Mouse (Mus musculus) cerebellum, adult 8-10 months (tissue): Measurements from ENCODE around the gene Helb.

ENCODE experiments used
- DNase-seq: peaks from one replicate; pipeline ENCODE4 v3.0.0; 2022

The Helb gene

DNA sequence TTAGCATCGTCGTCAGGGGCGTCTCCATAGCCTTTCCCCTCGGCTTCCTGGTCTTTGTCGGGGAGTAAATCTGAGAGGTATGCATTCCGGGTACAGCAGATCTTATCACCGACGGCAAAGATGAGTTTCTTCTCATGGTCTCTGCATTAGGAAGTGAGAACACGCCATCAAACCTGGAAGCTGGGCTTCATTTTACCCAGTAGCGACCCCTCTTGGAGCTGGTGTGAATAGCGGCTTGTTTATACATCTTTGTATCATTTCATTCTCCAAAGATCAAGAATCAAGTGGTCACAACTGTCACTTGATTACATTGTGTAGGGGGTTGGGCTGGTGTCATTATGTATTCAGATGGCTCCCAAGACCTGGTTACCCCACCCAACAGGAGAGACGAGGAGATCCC, 20.2 kb downstream of the Helb start:
- DNase-seq, result no peak

DNA sequence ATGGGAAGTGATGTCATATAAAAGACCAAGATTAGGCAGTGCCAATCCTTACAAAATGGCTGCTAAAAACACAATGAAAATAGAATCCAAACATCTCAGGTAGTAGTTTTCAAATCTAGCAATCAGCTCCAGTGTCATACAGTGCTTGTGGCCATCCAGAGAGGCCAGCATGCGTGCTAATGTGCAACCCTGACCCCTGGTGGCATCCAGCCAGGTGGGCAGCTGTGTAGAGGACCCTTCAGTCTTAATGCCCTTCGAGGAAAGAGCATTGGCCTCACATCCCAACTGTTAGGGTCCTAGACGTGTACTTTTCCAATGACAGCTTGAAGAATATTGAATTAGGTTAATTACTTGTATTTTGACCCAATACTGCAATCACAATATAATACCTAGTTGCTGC, 34.9 kb downstream of the Helb start:
- DNase-seq, result no peak

DNA sequence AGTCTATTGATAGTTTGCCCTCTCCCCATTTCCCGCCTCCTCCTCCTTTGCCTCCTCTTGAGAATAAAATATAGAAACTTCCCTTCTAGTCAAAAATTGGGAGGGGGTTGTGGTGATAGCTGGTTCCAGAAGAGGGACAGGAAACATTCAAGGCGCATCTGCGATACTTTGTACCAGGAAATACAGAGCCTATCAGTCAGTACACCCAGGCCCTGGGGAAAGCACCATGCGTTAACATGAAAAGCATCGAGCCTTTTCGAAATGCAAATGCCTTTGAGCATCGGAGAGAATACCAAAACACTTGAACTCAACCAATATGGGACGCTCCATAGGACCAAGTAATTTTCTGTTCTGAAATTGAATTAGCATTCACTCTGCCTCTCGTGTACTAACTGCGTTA, 46.5 kb downstream of the Helb start:
- no peak for DNase-seq

DNA sequence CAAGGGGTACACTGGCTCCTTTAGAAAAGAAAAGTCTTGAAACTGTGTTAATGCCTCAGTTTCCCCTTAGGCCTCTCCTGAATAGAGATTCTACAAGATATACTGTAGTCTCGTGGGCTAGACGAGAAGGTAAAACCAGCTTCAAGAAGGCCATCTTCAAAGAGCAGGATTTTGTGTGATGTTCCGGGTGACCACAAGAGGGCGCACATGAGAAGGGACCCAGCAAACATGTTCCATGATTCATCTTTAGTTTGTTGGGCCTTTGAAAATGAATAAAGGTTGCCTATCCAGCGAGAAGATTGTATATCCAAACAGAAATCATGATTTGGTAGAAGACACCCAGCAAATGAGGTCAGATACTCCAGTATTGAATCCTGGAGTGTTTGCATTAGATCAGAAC, 48.4 kb downstream of the Helb start:
- peak; percentile 27 for DNase-seq

DNA sequence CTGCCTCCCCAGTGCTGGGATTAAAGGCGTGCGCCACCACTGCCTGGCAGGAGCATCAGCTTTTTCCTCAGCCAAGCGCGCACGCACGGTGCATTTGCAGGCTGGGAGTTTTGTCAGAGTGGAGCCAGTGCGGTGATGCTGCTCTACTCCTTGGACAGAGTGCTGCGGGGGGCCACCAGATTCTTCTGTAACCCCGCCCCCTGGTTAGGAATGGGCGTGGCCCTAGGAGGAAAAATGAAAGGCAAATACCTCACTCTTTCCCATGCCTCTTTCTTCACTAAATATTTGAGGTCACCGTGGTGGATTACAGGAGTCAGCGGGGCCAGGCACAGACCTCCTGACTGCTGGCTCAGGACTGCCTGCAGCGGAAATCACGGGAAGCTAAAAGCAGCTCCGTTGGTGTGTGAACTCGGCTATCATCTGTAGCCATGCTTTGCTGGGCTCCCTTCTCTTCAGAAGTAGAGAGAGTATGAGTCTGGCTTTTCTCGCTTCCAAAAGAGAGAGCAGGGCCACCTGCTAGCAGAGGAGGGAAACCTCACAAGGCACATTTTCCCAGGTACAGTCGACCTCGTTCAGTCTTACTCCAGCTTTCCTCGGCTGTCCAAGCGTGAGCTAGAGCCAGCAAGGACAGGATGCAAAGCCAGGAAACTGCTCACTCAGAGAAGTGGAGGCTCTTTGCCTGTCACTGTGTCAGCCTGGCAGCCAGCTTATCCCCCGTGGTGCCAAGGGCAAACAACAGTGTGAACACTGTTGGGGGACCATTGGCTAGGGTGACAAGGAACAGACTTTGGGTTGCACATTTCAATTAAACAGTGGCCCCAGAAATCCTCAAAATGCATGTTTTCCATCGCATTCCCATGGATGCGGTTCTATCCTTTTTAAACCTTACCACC, 51.3 kb downstream of the Helb start:
- DNase-seq, result no peak

DNA sequence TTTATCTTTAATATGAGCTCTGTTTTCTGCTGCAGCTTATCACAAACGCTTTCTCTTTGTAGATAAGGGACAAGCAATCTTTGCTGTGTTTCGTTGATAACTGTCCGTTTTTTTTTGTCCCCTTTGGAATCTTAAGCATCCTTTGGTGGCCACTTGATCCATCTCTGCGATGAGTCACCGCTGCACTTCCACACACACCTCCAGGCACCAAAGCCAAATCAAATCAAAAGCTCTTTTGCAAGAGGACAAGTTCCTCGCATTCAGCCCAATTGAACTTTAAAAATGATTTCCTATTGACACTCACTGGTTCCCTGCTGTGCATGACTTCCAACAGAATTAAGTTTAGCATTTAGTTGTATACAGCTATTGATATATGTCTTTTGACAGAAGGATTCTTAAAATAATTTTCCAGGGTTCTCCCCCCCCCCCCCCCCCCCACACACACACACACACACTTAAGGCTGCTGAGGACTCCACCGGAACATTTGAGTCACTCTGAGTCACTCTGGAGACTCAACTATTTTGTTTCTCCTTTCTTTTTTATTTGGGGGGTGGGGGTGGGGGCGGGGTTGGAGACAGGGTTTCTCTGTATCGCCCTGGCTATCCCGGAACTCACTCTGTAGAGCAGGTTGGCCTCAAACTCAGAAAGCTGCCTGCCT, 52.1 kb downstream of the Helb start:
- DNase-seq, result no peak

DNA sequence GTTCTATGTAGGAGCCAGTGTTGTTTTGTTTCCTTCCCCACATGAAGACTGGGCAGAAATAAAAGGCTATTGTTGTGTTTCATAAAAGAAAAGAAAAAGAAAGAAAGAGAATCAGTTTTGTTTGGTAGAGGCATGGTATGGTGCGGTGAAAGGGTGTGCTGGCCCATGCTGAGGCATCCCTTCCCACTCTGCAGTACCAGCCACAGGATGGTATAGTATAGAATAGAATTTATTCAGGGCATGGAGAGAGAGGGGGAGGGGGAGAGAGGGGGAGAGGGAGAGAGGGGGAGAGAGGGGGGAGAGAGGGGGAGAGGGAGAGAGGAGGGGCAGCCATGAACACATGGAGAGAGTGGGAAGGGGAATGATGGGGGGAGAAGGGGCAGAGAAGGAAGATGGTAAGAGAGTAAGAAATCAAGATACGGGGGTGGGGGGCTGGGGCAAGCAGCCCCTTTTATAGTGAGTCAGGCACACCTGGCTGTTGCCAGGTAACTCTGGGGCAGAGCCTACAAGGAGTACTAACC, 68.0 kb downstream of the Helb start:
- DNase-seq, result no peak

DNA sequence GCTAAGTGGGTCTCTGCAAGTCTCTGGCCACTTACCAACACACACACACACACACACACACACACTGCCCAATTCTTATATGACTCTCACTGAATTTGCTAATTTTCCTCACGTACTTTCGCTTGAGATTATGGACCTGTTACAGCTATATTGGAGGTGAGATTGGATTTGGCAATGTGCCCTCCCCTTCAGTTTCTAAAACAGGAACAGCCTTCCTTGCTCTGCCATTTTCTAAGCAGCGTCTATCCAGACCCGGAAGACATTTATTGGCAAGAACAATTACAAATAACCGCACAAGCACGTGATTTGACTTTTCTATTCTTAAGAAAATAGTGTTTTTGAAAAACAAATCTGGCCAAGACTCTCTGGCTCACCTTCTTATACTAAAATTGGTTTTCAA, 68.5 kb downstream of the Helb start:
- no peak for DNase-seq

DNA sequence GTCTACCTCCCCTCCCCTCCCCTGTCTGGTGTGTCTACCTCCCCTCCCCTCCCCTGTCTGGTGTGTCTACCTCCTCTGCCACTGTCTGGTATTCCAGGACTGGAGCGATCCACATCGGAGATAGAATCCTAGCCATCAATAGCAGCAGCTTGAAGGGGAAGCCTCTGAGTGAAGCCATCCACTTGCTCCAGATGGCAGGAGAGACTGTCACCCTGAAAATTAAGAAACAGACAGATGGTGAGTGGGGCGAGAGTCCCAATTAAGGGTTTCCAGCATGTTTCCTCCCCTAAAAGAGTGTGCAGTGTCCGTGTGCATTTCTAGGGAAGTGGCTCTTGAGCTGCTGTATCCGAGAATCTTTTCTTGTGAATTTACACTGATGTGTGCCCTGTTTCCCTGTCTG, 74.6 kb downstream of the Helb start:
- no peak for DNase-seq

DNA sequence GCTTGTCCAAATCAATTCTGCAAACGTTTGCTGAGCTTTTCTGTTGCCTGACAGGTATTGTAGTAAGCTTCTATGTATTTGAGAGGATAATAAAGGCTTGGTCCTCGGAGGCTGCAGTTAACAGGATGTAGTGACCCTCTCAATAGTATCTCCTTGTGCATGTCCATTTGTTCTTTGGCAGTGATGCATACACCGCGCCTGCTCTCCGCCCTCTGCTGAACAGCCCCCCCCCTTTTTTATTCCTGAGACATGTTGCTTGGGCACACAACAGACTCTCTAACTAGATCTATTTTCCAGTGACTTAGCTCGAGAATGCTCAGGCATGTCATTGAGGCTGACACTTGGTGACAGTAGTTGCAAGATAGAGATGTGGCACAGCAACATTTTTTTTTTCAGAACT, 77.0 kb downstream of the Helb start:
- DNase-seq, result no peak

DNA sequence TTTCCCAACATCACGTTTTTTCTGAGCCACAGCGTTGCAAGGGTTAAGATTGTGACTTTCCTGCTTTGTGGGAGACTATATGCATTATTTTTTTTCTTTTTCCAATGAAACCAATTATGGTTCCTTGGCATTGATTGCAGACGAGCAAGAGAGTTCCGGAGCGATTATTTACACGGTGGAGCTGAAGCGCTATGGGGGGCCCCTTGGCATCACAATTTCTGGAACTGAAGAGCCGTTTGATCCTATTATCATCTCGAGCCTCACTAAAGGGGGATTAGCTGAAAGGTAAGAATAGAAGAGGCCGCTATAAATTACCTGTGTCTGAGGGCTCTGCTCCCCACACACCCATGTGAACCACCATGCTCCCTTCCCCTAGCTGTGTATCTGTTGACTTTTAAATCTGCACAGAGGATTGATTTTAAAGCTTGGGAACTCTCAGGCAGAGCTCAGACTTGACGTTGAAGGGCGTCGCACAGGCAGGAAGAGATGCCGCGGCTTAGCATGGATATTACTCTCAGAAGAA, 77.5 kb downstream of the Helb start:
- no peak for DNase-seq

DNA sequence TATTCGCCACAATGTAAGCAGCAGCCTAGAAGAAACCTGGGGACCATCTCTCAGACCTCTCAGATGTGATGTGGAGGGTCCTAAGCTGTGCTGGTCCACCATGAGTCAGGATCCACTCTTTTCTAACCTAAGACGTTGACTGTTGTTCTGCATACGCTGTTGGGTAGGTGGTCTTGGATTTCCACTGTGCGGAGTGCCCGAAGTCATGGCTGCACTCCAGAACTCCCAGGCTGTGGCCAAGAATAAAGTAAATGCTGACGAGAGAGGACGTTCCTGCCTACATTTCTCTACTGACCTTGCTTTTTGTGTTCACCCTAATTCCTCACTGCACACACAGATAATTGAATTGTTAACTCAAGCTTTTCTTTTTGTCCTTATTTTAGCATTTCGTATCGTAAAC, 78.9 kb downstream of the Helb start:
- DNase-seq, result no peak
